Mouse (Mus musculus) kidney, postnatal 4 days (tissue): ENCODE measurements around the gene Adh6a.
"Not testable (repeated sequence)": the region's sequence is repeated elsewhere in the genome, so short reads cannot be mapped to it uniquely, and the experiment has no call there.

Source experiments
- DNase-seq, 2 experiments: peaks; one replicate each; pipeline ENCODE4 v3.0.0; 2021; ENCODE audit warnings: mixed read lengths in 2 of 2

Gene Adh6a

GRCm38 (mm10) chr3:138325466-138325865 lies 12.4 kb downstream of the Adh6a start:
- DNase-seq = no peak

DNA sequence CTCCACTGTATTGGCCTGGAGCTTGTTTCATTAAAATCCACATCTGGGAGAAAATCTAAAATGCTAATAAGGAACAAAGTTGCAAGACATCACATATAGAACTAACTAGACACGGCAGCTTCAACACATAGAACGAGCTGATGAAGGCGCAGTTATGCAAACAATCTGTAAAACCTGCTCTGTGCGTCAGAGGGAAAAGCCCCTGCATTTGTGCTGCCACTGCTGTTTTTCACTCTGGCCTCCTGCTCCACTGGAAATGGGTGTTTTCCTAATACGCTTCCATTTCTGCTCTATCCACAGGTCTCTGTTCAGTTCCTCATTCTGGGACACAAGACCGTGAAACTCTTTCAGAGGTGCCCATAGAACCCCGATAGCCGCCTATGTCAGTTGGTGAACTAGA lies 20.8 kb downstream of the Adh6a start:
- no peak for DNase-seq

DNA sequence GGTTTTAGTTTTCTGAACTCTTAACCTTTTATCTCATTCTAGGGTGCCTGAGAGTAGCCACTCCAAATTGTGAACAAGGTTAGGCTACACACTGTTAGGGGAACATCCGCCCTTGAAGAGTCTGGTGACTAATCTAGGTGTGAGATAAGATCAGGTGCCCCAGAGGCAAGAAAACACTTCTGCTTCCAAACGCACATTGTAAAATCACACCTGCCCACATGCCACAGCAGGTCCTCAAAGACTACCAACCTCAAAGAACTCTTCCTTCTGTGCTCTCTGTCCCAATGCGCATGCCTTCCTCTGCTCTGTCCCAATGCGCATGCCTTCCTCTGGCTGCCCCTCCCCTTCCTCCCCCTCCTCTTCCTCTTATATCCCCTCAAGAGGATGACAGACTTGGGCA lies 21.2 kb downstream of the Adh6a start:
- no peak for DNase-seq

- DNase-seq = no peak
These were observed 22.5 kb downstream of the Adh6a start for GRCm38 (mm10) chr3:138335566-138335965.

- no peak for DNase-seq
These were observed 23.1 kb downstream of the Adh6a start for GRCm38 (mm10) chr3:138336104-138336754.

- no peak for DNase-seq
These were observed 28.4 kb downstream of the Adh6a start, which contains the start of gene Adh6b for GRCm38 (mm10) chr3:138341471-138341870. TSS of gene Adh6b (plus strand) at chr3:138341775.

- no peak for DNase-seq
These were observed 34.0 kb downstream of the Adh6a start for GRCm38 (mm10) chr3:138347041-138347440.

DNA sequence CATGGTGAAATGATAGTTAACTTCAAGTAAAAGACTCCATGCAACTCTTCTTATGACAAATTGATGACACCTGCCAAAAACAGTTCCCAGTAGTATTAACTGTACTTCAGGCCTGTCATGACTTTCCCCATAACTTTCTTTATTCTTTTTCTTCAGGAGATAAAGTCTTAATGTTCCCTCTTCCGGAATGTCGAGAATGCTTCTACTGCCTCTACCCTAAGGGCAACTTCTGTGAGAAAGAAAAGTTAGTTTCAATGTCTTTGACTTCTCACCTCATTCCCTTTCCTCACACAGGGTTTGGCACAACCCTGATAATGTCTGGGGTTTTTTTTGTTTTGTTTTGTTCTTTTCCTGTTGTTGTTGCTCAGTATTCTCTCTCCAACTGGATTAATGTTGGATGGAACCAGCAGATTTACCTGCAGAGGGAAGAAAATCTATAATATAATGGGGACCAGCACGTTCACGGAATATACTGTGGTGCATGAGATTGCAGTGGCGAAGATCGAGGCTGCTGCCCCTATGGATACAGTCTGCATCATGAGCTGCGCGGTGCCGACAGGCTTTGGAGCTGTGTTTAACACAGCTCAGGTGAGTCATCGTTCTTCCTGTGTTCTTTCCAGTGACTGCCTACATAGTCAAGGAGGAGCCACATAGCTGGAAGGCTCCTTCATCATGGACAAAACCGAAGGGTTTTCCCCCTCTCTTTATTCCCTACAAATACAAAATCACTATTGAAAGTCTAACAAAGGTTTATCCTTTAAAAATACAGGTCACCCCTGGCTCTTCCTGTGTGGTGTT lies 39.1 kb downstream of the Adh6a start:
- DNase-seq = no peak

DNA sequence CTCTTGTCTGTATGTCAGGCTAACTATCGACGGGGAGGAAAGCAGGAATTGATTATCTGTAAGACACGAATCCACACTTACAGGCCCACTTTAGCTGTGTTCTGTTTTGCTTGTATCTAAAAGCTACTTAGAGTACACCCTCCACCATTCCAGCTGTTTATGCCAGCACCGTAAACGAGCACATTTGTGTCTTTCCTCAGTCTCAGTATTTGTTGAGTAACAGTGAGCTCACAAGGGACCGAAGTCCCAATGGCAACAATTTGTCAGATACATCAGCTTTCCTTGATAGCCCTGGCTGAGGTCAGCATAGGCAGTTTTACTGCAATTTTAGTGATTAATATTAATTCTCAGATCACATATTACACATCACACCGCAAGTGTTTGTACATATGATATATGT lies 45.8 kb downstream of the Adh6a start:
- DNase-seq = no peak

- DNase-seq = no peak
These were observed 47.6 kb downstream of the Adh6a start for GRCm38 (mm10) chr3:138360721-138361120.

DNA sequence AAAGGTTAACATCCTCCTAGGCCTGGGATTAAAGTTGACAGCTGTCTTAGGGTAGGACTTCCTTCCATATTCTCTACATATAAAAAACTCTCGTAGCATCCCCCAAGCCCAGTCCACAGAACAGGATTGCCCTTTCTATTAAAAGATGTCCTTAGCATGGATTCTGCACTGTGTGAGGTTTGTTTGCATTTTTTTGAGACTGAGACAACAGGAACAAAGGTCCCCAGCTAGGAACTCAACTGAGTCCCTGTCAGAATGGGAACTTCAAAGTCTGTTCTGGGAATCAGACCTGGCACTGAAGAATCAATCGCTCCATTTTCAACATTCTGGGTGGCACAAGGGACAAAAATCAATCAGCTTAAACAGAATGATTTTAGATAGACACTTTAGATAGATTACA lies 49.8 kb downstream of the Adh6a start:
- DNase-seq = no peak

DNA sequence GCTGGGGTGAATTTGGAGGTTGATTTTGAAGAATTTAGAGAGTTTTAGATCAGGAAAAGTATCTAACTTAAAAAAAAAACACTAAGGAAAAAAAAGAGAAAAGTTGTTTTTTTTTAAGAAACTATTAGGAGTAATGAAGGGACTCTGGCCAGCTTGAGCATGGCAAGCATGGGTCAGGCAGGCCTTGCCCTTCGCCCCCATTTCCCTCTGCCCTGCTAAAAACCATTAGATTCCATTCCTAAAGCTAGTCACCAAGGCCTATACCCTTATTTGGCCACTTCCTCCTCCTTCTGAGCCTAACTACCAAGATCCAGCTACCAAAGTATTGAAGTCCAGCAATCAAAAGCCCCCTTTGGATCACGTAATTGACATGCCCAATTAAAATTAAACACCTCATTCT lies 53.1 kb downstream of the Adh6a start:
- no peak for DNase-seq

GRCm38 (mm10) chr3:138369546-138369945 lies 56.5 kb downstream of the Adh6a start:
- DNase-seq = no peak

DNA sequence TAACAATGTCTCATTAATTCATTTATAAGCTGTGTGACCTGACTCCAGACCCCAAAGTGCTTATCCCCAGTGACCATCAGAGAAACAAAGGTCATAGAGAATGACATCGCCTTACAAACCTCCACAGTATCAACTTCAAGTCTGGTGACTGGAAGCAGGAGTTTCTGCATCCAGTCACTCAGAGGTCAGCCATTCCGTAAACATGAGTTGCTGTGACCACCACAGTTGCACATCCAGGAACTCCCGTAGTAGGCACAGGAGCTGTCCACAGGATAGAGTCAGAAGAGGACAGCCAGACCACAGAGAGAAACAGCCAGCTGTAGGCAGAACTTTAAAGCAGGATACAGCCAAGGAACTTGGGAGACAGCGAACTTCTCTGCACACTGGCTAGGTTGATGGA lies 57.2 kb downstream of the Adh6a start:
- not testable (repeated sequence) for DNase-seq

DNA sequence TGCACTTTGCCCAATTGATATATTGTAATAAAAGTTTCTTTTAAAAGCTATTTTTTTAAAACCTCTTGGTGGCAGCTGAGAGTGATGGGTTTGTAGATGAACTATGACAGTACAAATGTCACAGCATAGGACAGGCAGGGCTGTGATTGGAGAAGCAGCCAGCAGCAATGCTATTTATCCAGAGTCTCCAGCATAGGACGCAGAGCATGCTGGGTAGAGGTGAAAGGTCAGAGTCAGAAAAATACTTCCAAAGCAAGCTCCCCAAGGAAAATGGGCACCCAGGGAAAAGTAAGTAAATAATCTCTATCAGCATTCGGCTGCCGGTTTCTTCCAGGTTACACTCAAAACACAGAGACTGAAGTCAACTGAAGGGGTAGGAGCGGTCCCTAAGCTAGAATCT lies 60.8 kb downstream of the Adh6a start:
- DNase-seq = no peak

DNA sequence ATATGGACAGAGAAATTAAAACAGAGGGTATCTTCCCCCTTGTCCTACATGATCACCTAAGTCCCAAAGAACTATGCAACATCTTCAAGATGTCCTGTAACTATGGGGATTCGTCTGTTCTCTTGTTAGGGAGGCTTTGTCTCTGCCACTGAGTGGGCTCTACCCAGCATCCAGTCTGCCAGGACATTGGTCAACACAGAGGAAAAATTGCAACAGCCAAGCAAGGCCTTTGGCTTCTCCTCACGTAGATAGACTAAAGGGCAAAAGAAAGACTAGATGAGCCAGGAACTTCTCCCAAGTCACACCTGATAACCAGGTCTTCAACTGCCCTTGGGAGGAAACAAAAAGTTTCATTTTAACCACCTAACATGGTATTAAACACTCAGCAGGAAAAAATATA lies 62.1 kb downstream of the Adh6a start:
- no peak for DNase-seq
